Mouse (Mus musculus) mouse trophoblast stem cell (cell line): ENCODE data around the gene Exosc3.
"Not testable (repeated sequence)": the region's sequence is repeated elsewhere in the genome, so short reads cannot be mapped to it uniquely, and the experiment has no call there.

Experiments used
- in situ Hi-C, 2 experiments: fragments of 300-500 bp; cut with MseI, MboI; formaldehyde crosslinking; loops; 2 replicates in 1 of 2; 3 replicates in 1 of 2; pipeline ENCODE4 v1.15.1; 2025

Gene Exosc3

GRCm38 (mm10) chr4:45342286-45343155 lies at the start of gene Exosc3:
TSS of gene Exosc3 (minus strand) at chr4:45342732.
- in situ Hi-C loops: no loop called here

- in situ Hi-C loops: no loop called here
These were observed 49.6 kb upstream of the Exosc3 start for GRCm38 (mm10) chr4:45392099-45392498.

- in situ Hi-C loops: not testable (repeated sequence)
These were observed 44.8 kb upstream of the Exosc3 start for GRCm38 (mm10) chr4:45387296-45387695.

DNA sequence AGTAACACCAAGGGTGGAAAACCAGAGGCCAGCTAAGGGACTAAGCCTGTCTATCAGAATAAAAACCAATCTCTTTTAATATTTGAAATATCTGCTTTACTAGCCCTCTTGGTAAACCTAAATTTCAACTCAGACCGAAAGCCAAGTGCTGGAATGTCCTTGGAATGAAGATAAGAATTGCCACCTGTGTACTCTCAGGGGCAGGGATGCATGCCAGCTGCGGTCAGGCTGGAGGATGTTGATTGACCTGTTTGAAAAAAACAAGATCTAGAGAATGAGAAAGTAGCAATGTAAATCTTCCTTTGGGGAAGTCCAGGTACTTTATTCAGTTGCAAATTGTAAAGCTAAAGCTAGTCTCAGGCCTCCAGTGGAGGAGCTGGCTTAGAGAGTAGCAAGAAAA lies 39.6 kb upstream of the Exosc3 start:
- in situ Hi-C loops: not testable (repeated sequence)

- in situ Hi-C loops: not testable (repeated sequence)
These were observed 38.5 kb upstream of the Exosc3 start for GRCm38 (mm10) chr4:45380903-45381580.

DNA sequence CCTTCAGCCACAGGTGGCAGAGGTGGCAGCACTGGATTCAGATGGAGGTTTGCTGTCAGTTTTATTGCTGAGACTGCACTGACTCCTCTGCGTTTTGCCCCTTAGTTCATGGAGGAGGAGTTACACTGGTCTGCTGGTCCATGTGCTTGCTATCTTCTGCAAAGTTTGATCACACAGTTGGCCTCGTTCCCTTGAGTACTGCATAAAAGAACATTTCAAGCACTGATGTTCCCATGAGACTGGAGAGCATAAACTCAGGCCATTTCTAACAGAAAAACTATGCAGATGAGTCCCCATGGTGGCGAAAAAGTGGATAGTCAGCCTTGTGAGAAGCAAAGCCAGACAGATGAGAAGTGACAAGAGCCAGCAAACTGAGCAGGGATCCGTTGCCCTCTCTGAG lies 34.0 kb upstream of the Exosc3 start:
- in situ Hi-C loops: no loop called here

- in situ Hi-C loops: no loop called here
These were observed 32.3 kb upstream of the Exosc3 start for GRCm38 (mm10) chr4:45374879-45375278.

DNA sequence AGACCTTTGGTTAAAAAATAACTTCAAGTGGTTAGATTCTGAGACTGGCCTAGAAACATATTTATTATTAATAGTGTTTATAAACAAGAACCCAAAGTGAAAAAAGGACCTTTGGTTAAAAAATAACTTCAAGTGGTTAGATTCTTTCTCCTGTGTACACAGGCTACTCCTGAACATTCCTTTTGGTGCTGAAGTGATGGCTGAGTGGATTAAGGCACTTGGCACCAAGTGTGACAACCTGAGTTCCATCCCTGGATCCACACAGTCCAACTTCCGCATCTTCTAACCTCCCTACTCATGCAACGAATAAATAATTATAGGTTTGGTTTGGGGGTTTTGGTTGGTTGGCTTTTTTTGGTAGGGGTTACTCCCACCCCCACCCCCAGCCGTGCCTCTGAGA lies 28.7 kb upstream of the Exosc3 start:
- in situ Hi-C loops: no loop called here

DNA sequence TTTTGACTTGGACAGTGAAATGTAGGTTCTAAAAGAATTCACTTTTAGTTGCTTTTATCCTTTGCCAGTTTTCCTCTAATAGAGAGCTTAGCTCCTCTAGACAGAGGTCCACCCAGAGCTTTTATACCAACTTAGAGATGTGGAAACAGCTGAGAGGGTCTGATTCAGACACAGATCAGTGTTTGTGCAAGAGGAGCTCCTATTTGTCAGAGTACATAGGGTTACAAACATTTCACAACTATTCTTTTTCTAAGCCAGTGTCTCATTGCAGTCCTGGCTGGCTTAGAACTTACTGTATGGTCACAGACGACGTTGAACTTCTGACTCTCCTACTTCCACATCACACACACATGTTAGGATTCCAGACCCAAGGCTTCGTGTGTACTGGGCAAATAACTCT lies 14.1 kb upstream of the Exosc3 start:
- in situ Hi-C loops: no loop called here

DNA sequence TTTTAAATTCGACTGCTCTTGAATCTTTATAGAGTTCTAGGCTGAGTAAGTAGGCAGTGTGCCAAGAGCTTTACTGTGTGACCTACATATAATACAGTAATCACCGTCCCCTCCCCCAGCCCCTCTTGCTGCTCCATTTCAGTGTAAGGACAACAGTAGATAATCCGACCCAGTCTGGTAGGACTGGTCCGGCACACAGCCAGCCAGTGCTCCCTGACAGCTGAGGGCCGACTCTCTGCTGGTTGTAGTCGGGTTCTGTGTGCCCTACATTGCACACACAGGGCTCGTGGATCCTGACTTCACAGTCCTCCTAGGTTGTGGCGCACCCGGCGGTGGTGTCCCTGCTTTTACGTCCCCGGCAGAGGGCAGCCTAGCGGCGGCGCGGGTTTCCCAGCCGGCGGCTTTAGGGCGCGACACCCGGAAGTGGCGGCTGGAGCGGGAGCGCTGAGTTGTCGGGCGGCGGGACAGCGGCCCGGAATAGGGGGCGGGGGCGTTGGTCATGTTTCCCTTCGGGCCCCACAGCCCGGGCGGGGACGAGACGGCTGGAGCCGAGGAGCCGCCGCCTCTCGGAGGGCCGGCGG lies 773 bp downstream of the Exosc3 start, which contains the start of gene Dcaf10:
Gene Dcaf10, plus strand, starts transcription at position 433 of the 581 bp plus-strand sequence.
- in situ Hi-C loops: no loop called here

DNA sequence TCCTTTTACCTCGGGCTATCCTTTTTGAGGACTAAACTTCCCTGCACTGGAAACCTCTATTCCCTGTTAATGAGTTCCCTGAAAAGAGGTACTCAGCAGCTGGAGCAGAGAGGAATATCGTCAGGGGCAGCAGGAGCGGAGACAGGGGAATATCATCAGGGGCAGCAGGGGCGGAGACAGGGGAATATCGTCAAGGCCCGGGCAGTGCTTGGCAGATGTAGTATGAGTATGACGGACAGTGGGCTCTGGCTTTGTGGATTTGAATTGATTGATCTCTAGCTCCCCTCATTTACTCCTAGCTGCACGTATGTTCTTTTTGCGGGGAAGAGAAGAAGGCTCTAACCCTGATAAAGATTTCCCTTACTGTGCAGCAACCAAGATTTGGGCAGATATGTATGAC lies 1.3 kb downstream of the Exosc3 start:
- in situ Hi-C loops: no loop called here

DNA sequence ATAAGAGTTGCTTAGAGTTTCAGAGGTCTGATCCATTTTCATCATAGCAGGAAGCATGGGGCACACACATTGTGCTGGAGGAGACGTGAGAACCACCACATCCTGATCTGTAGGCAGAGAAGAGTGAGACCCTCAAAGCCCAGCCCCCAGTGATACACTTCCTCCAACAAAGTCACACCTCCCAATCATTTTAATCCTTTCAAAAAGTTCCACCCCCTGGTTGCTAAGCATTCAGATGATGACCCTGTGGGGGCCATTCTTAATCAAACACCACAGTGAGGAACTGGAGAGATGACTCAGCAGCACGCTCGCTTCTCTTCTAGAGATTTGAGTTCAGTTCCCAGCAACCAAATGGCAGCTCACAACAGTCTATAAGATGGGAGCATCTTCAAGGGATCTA lies 10.1 kb downstream of the Exosc3 start:
- in situ Hi-C loops: no loop called here

GRCm38 (mm10) chr4:45331139-45331538 lies 11.4 kb downstream of the Exosc3 start:
- in situ Hi-C loops: no loop called here

- in situ Hi-C loops: no loop called here
These were observed 22.2 kb downstream of the Exosc3 start for GRCm38 (mm10) chr4:45320159-45320816.

DNA sequence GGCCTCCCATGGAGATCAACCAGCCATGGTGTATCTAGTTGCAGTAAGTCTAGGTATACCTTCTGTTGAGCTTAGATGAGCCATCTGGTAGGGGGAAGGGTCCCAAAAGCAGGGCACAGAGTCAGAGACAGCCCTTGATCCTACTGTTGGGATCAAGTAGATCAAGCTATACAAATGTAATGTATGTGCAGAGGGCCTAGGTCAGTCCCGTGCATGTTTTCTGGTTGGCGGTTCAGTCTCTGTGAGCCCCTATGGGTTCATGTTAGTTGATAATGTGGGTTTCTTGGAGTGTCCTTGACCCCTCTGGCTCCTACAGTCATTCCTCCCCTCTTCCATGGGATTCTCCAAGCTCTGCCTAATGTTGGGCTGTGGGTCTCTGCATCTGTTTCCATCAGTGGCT lies 31.5 kb downstream of the Exosc3 start:
- in situ Hi-C loops: no loop called here

DNA sequence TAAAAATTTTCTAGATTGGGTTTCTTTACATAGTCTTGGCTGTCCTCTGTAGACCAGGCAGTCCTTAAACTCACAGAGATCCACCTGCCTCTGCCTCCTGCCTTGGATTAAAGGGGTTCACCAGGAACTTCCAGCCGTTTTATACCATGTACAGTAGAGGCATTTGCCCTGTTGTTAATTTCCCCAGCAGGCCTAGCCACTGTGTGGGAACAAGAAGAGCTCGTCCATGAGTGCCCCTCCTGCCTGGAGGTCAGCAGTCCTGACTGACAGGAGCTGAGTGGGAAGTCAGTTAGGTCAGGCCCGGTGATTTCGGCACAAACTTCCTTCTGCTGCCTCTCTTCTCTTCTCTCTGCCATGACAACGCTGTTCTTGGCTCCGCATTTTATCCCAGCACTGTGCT lies 33.9 kb downstream of the Exosc3 start:
- in situ Hi-C loops: no loop called here

- in situ Hi-C loops: no loop called here
These were observed 34.5 kb downstream of the Exosc3 start for GRCm38 (mm10) chr4:45308046-45308445.

GRCm38 (mm10) chr4:45305536-45305935 lies 37.0 kb downstream of the Exosc3 start:
- in situ Hi-C loops: no loop called here

- in situ Hi-C loops: no loop called here
These were observed 45.6 kb downstream of the Exosc3 start, which contains the start of gene Trmt10b for GRCm38 (mm10) chr4:45296662-45297564. TSS of gene Trmt10b (plus strand) at chr4:45297127.

DNA sequence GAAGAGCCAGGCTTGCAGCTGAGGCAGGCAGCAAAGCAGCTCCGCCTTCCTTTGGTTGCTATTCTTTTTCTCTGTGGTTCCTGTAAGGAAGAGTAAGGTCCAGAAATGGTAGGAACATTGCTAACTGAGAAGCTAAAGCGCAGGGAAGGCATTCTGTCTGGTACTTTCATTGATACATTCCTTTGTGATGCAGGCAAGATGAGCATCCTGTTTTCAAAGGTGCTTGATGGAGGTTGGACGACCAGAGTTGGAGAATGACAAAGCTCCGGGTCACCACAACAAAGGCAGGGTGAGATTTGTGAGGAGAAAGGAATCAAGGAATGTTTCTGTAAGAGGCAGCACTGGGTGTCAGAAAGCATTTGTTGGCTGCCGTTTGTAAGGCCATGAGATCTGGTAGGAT lies 54.6 kb downstream of the Exosc3 start:
- in situ Hi-C loops: loop anchor here (10.0 kb wide), 2 partner anchors 173 to 273 kb away; partner anchors contain the start of genes Polr1e (in 1 of the 2) and Zbtb5 (in 1 of the 2)

GRCm38 (mm10) chr4:45286318-45286717 lies 56.2 kb downstream of the Exosc3 start:
- in situ Hi-C loops: loop anchor here (10.0 kb wide), 2 partner anchors 172 to 272 kb away; partner anchors contain the start of genes Polr1e (in 1 of the 2) and Zbtb5 (in 1 of the 2)
